In genomic region chr10:45311624-45312023, GRCm38 (mm10) we compare ENCODE assay signal across 15 mouse cellular contexts. TPM values are rescaled to one million over a fixed set of nuclear protein-coding genes. Genes with fewer than 3 reads are reported as not detected.
DNase-seq lines count a peak whose midpoint lies in the region; ATAC-seq lines count a peak whose summit lies in the region.
"Had no signal": no experiment of that assay in that cellular context is flagged by ENCODE, and none has a peak within 500 bp of the region (broad histone marks: within the 10 kb centered on the region; RNA-seq: fewer than 3 reads in every experiment).

No protein-coding gene starts in this region.

- H3K4me2 ChIP-seq in neural tube, embryonic 12.5 days (replicated peaks), result no peak overlapping the region
- no peak overlapping the region for H3K4me2 ChIP-seq in neural tube, embryonic 14.5 days (ENCODE audit: low read depth, low read length)
- H3K4me2 ChIP-seq: heart, embryonic 11.5 days had no signal

- H3K4me3 ChIP-seq in neural tube, embryonic 12.5 days, result no peak overlapping the region
- no peak overlapping the region for H3K4me3 ChIP-seq in neural tube, embryonic 14.5 days (ENCODE audit: low read depth, low read length)

- DNase-seq in cerebellum, postnatal 14 days, result peak; percentile 5 to 22
- DNase-seq in cerebellum, adult 9-11 months, result no peak
- DNase-seq in neural tube, embryonic 10.5 days (ENCODE audit: extremely low spot score, low spot score), result no peak
- peak; percentile 69 for DNase-seq in gastrocnemius, postnatal 14 days
- no peak for DNase-seq in heart, adult 11 months
- DNase-seq: cerebellum, postnatal 36 days; lung, postnatal 10 days had no signal

- H3K9me3 ChIP-seq in neural tube, embryonic 12.5 days, result no peaks in the 10 kb centered on the region
- no peaks in the 10 kb centered on the region for H3K9me3 ChIP-seq in neural tube, embryonic 14.5 days (ENCODE audit: control insufficient read depth, low read length)

- intact Hi-C loops in gastrocnemius, postnatal 14 days (cut with DNase I; ENCODE audit: low total_unique reads), result no loop called here

- WGBS in neural tube, embryonic 12.5 days, result 57% methylated on average over 7 of the region's 7 CpGs
- 45% methylated on average over 7 of the region's 7 CpGs for WGBS in neural tube, embryonic 14.5 days

- ATAC-seq in neural tube, embryonic 12.5 days (ENCODE audit: low FRiP score, low read depth), result peak; percentile 53
- peak; percentile 62 for ATAC-seq in neural tube, embryonic 14.5 days (ENCODE audit: low read depth)
- ATAC-seq in activated CD4-positive, CD25-positive, alpha-beta regulatory T cell, adult 4 months, result no peak
- ATAC-seq: midbrain, embryonic 16.5 days had no signal

- no peak overlapping the region for H3K9ac ChIP-seq in neural tube, embryonic 12.5 days
- H3K9ac ChIP-seq in neural tube, embryonic 14.5 days (replicated peaks; ENCODE audit: low read depth, low read length), result no peak overlapping the region

- H3K4me1 ChIP-seq in neural tube, embryonic 12.5 days, result 0 out of 2 replicates have a peak, but pooled peaks cover 2% of the 10 kb centered on the region
- H3K4me1 ChIP-seq in neural tube, embryonic 14.5 days (ENCODE audit: control insufficient read depth, insufficient read depth, low read length), result 0 out of 2 replicates have a peak, but pooled peaks cover 2% of the 10 kb centered on the region

- H3K27me3 ChIP-seq in neural tube, embryonic 12.5 days (replicated peaks), result no peaks in the 10 kb centered on the region
- H3K27me3 ChIP-seq in neural tube, embryonic 14.5 days (ENCODE audit: control insufficient read depth, insufficient read depth, low read length), result no peaks in the 10 kb centered on the region

- H3K27ac ChIP-seq in neural tube, embryonic 12.5 days, result no peak overlapping the region
- H3K27ac ChIP-seq in neural tube, embryonic 14.5 days (ENCODE audit: low read depth, low read length), result no peak overlapping the region
- H3K27ac ChIP-seq: kidney, postnatal 0 days had no signal

- no peaks in the 10 kb centered on the region for H3K36me3 ChIP-seq in neural tube, embryonic 12.5 days
- H3K36me3 ChIP-seq in neural tube, embryonic 14.5 days (ENCODE audit: control insufficient read depth, insufficient read depth, low read length), result no peaks in the 10 kb centered on the region

RNA-seq across cellular contexts. Expression of gene Bves, which starts 23.9 kb away (rescaled TPM):
- polyA plus RNA-seq in neural tube, embryonic 12.5 days (2016; fragmentation: Nextera tagmentation; extraction: Ambion mirVana), result 2.7 and 3.2 TPM in 2 replicates
- 10 to 100 TPM; 35.0 to 37.2 TPM for total RNA-seq in gastrocnemius, postnatal 14 days (2021)
- polyA plus RNA-seq in neural tube, embryonic 14.5 days (2014; fragmentation: Nextera tagmentation; extraction: Ambion mirVana), result 2.4 and 5.3 TPM in 2 replicates
- polyA plus RNA-seq in activated CD4-positive, CD25-positive, alpha-beta regulatory T cell, adult 4 months (2017; shearing (Covaris generic)), result not detected
- total RNA-seq: hematopoietic stem cell, adult 5-6 weeks had no signal
- polyA plus RNA-seq: liver, adult 2 months had no signal

Comparison
In these comparisons a context has a peak if more than half of its experiments do, and no peak if none do; other contexts are left out.
1. DNase-seq: peak in cerebellum, postnatal 14 days (2 of 2) and gastrocnemius, postnatal 14 days (single experiment); none in cerebellum, adult 9-11 months (single experiment), neural tube, embryonic 10.5 days (single experiment) and heart, adult 11 months (single experiment).